Mouse (Mus musculus): Measurements from ENCODE around the gene Mgll.

GRCm38 (mm10) chr6:88786732-88787445 is 62.7 kb downstream of the Mgll start:
- TF ChIP-seq CTCF (IDR thresholded peaks at IDR 0.05; ENCODE audit: low read depth, low read length) (no peak), POLR2A (IDR thresholded peaks at IDR 0.05; ENCODE audit: extremely low read depth, insufficient read depth, low read length) (no peak)
